Mouse (Mus musculus) frontal cortex, adult (tissue): ENCODE results near the gene 4930438A08Rik.
A peak's percentile ranks its signal among the peaks of the same experiment; 100 is the strongest.

Source experiments
- ATAC-seq: cut with Nextera tagmentation; 2 replicates; pipeline ENCODE4 v1.9.2; 2017; ENCODE audit warnings: mild to moderate bottlenecking, moderate library complexity, mixed read lengths; ENCODE audit not compliant: low TSS enrichment

Gene 4930438A08Rik

DNA sequence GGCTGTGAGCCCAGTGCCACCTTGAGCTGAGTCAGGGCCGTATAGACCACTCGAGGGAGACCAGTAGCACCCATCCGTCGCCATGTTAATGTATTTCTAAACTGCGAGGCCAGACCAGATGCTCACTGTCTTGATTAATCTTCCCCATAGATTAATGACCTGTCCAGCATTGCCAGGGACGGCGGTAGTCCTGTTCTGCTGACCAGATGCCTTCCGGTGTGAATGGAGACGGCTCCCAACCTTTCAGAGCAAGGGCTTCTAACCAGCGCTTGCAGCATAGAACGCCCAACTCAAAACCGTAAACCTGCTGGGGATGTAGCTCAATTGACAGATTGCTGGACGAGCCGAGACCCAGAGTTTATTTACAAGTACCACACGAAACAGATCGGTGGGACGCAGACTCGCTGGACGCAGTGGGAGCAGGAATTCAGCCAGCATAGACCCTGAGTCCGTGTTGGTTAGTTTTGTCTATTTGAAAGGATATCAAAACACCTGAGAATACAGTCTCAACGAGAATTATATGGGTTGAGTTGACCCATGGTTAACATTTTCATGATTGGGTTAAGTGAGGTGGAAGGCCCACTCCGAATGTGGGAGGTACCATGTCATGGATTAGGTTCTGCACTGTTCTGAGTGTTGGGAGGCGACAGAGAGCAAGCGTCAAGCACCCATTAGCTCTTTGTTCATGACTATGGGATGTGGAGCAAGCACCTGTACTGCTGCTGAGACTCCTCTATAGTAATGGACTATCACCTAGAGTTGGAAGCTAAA lies 49.2 kb downstream of the 4930438A08Rik start:
- ATAC-seq: peak; percentile 6; the same call in 1 of the 2 replicates

DNA sequence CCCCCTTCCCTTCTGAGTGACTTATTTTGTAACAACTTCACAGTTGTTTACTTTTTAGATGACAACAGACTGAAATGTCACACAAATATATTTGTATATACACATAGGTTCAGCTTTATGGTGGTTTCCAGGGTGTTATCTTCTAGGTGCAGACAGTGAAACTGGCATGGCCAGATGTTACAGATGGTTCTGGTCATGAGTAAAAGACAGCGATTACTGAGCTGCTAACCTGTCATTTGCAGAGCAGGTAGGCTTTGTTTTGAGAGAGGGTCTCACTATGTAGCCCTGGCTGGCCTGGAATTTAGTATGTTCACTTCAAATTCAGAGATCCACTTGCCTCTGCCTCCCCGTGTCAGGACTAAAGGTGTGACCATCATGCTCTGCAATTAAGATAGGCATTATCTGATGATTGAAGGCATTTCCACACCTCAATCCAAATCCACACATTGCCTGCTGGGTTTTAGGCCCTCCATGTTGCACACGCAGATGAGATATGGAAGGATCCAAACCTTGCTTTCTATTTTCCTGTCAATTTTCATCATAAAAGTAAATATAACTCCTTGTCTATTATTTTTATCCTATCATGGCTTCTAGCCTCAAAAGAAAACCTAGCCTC lies 50.1 kb downstream of the 4930438A08Rik start:
- no peak for ATAC-seq

- no peak for ATAC-seq
These were observed 52.2 kb downstream of the 4930438A08Rik start for GRCm38 (mm10) chr11:58326781-58327180.

DNA sequence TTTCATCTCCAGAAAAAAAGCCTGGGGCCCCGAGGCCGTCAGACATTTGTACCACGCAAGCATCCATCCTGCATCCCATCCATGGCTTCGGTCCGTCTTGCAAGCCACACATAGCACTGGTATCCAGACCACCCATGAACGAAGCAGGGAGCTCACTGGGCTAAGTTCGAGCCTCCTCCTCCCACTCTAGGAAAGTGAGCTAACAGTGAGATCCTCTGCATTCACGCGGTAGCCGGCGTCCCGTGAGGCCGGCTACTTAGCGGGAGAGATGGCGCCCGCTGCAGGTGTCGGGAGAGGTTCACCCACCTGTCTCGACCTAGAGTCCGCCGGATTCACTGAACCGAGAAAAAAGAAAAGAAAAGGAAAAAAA lies 55.3 kb downstream of the 4930438A08Rik start:
- ATAC-seq: peak; percentile 45

- ATAC-seq: peak; percentile 95
These were observed 55.9 kb downstream of the 4930438A08Rik start, which contains the start of the genes Zfp672 and Sh3bp5l for GRCm38 (mm10) chr11:58330276-58331148. Gene Zfp672, minus strand, starts transcription at chr11:58330339. Gene Sh3bp5l, plus strand, starts transcription at chr11:58330724.

DNA sequence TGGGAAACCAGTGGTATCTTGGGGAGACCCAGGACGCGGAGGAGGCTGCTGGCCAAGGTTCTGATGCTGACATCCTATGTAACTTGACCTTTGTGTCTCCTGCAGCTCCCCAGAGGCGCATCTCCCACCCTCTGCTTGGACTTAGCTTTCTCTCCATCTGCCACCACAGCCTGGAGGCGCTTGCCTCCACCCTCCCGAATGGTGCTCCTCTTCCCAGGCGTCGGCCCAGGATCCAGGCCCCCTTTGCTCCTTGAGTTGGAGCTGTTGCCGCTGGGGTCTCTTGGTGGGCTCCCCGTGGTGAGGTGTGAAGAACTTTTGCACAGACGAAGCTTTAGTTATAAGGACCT lies 56.5 kb downstream of the 4930438A08Rik start:
- 0 out of 2 replicates have a peak, but pooled peaks have one; percentile 2 for ATAC-seq

- ATAC-seq: no peak
These were observed 56.9 kb downstream of the 4930438A08Rik start for GRCm38 (mm10) chr11:58331546-58331945.

DNA sequence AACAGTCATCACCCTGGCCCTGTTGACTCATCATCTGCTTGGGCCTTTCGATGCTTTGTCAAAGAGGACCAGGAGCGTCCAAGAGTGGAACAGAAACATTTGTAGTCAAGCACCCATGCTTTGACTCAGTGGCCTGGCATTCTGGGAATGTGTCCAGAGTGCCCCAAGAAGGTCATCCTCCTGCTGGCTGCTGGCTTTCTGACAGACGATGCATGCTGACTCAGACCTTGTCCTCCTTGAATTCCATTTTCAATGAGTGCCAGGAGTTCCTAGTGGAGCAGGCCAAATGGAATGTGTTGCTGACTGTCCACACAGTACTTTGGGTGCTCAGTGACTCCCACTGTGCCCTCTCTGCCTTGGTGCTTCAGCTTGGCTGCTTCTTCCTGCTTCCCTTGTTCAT lies 60.1 kb downstream of the 4930438A08Rik start:
- no peak for ATAC-seq
